Mouse (Mus musculus) B cell, adult 2 months (primary cell): ENCODE measurements at regions not wholly inside any gene's neighbourhood (a gene's known extent, or its start where the extent isn't known, plus 50 kb on each side); places are given as distances from the start of the nearest gene placed in this dataset.
"Not testable (repeated sequence)": the region's sequence is repeated elsewhere in the genome, so short reads cannot be mapped to it uniquely, and the experiment has no call there.

Source experiments
- DNase-seq, 2 experiments: peaks; one replicate each; pipeline ENCODE4 v3.0.0; 2022

DNA sequence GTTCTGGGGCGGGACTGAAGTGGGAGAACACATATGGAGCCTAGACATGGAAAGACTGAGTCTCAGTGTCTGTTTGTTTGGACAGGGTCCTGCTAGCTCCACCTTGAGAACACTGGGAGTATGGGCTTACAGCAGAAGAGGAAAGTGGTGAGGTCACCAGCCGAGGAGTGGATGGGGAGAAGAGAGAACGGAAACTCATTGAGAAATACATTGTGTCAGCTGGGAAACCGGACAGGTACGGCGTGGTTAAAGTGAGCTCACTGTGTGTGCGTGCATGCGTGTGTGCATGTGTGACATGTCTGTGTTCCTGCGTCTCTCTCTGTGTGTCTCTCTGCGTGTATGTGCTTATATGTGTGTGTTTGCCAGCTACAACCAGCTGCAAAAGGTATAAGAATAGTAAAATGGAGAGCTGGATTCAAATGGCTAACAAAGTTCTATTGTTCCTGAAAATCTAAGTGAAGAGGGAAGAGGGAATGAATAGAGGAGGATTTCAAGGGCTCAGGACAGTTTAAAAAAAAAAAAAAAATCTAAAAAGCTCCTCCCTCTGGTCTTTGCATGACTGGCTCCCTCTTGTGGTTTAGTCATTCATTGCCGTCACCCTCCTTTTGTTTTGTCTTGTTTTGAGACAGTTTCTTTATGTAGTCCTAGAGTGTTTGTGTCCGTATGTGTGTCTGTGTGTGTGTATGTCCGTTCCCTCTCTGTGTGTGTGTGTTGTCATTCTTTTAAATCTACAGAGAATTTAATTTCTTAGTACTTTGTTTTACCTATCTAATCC lies 52.0 kb upstream of the Ak4 start:
- peak; percentile 63 to 71 for DNase-seq

DNA sequence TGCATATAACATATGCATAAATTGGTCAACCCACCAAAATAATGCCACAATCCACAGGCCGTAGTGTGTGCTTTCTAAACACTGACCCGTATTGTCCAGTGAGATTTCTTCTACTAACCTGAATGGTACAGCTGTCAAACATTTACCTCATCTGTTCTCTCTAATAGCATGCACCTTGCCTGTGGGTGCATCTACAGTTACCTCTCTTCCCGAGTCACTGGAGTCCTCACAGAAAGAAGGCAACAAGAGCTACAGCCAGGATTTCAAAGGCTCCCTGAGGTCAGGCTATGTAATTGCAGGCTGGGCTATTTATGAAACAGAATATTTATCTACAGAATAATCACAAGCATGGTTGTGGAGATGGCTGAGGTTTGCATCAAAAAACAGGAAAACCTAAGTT lies 53.8 kb upstream of the Ak4 start:
- DNase-seq = no peak

DNA sequence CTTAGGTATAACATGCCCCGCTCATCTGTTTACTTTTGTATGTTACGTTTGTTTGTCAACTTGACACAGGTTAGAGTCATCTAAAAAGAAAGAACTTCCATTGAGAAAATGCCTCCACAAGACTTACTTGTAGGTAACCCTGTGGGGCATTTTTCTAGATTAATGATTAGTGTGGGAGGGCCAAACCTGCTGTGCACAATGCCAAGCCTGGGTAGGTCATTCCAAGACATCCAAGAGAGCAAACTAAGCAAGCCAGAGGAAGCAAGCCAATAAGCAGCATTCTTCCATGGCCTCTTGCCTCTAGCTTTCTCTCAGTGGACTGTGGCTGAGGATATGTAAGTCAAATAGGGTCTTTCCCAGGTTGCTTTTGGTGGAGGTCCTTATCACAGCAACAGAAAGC lies 54.4 kb upstream of the Ak4 start:
- DNase-seq = no peak

DNA sequence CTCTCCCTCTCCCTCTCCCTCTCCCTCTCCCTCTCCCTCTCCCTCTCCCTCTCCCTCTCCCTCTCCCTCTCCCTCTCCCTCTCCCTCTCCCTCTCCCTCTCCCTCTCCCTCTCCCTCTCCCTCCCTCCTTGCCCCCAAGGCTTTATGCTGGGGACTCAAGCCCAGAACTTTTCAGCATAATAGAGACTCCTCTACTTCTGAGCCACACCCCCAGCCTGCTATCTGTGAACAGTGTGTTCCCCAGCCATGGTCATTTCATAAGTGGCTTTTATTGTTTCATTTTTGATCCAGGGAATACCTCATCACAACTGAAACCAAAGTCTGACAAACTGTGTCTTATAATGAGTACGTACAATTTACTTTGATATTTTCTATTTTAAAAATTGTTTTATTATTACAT lies 55.8 kb upstream of the Ak4 start:
- not testable (repeated sequence) for DNase-seq

DNA sequence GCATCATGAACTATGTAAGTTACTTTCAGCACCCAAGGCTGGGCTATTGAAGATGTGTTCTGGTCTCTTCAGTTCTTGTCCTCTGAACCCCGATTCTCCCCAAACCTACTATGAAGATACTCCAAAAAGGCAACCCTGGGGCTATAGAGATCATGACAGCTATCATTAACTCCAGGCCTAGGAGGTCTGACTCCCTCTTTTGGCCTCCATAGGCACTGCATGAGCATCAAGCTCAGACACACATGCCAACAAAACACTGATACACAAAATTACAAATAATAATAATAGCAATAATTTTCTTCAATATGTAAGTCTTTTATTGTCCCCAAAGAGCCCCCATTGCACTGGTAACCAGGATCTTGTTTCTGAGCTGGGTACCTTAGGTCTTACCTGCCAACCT lies 57.3 kb upstream of the Ak4 start:
- DNase-seq = peak; percentile 36 to 40

DNA sequence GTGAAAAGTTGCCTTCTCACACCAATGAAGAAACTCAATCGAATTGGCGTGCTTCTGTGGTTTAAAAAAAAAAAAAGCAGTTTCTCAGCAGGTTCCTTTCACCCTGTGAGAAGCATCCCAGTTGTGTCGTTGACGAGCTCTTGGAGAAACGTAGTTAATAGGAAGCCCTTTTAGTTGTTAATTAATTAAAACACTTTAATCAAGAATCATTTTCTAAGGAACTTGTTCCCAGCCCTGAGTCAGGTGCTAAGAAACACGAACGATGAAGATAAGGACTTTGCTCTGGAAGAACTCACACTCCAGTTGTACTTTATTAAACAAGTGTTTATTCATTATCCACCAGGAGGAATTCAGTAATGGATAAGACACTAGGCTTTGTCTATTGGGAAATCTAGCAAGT lies 58.8 kb upstream of the Ak4 start:
- DNase-seq = no peak

DNA sequence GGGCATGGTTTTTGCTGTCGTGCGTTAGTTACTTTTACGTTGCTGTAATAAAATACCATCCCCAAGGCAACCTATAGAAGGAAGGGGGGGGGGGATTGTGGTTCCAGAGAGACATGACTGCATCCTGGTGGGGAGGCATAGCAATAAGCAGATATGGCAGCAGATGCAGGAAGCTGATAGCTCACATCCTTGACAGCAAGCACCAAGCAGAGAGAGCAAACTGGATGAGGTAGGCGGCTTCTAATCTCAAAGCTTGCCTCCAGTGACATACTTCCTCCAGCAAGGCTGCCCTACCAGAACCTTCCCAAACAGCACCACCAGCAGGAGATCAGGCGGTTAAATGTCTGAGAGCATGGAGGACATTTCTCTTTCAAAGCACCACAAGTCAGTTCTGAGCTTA lies 60.0 kb upstream of the Ak4 start:
- no peak for DNase-seq

DNA sequence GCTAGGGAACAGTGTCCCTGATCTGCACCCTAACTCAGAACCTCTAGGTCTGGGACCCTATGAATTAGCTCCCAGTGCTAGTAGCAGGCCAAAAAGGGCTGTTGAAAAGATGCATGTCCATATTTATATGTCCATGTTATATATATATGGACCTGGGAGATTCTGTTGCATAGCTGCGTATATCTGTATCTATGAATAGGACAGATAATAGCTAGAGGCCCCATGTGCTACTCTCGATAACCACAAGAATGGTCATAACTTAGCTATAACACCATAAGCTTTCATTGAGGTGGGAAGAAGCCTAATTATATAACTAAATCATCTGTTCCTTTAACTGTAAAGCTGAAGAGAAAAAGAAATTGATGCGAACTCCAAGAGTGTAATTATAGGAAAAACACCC lies 60.6 kb upstream of the Ak4 start:
- no peak for DNase-seq

DNA sequence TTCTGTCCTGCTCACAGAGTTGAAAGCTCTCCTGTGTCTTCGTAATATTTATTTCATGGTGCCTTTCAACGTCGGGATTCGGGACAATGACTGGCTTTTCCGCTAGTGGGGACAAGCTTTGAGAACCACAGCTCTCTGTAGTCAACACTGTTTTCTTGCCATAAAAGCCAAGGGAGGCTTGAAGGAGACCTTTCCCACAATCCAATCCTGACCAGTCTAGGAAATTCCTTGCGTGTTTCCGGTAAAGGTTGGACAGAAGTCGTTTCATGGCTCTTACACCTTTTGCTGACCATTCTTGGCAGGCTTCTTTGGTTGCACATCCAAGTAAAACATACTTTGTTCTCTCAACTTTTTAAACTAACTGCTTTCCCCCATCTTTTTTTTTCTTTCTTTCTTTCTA lies 61.2 kb upstream of the Ak4 start:
- DNase-seq = no peak

DNA sequence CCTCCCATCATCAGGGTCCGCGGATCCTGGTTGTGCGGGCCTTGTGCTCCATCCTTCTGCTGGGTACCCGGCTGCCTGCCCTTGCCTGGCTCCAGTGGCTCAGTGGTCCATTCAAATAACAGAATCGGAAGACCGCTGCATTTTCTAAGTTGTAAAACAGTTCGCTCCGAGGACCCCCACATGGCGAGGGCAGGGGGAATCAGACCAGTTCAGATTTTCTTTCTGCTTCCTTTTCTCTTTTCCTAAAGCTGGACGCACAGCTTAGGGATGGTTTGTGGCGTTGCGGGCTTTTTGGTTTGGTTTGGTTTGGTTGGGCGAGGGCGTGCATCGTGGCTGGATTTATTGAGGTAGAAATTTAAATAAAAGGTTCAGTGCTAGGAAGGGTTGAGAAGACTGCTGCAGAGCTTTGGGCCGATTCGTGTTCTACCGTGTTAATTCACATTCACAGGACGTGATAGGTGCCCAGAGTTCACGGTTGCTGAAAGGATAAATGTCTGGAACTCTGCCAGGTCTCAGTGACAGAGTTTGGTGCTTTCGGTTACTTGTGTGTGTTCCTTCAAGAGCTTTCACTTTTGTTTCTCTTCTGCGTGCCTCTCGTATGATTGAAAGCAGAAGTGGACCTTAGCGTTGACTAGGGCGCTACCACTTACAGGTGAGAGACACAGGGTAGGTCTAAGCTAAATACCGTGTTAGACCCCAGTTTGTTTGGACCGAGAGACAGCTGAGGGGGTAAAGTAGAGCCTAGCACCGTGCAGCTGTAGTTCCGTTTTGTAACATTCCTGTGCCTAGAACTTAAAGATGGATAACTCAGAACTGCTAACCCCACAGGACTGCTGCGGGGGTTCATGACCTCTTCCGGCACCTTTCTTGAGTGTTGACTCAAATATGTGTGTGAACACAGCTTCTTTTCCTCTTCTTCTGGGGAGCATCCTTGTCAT lies 61.9 kb upstream of the Ak4 start:
- DNase-seq = peak; percentile 77 to 79

DNA sequence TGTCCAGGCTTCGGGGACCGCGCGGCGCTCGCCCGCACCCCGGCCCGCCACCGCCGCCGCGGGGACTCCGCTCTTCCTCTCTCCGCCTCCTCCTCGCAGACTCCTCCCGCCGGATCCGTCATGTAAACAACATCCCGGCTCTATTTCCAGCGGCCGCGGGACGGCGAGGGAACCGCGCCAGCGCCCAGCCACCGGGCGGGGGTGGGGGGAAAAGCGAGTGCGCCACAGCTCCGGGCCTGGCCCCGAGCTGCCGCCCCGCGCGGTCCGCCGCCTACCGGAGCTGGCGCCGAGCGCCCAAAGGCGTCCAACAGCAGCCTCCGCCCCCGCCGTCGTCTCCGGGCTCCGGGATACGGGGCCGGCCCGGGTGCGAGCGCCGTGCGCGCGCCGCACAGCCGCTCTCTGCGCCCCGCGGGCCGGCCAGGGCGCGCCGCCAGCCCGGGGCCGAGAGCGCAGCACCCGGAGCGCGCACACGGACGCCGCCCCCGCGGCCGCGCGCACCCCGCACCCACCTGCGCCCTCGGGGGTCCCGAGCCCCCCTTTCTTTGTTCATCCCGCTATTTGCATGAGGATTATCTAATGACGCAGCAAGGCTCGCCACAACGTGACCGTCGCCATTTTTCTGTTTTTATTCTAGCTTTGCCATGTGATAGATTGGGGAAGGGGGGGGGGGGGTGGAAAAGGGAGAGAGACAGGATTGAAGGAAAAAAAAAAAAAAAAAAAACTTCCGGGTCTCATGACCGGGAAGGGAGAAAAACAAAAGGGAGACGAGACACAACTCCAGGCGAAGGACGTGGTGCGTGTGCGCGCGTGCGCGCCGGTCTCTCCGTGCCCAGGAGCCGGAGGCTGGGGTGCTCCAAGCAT lies 62.8 kb upstream of the Ak4 start:
- peak; percentile 81 to 83 for DNase-seq

DNA sequence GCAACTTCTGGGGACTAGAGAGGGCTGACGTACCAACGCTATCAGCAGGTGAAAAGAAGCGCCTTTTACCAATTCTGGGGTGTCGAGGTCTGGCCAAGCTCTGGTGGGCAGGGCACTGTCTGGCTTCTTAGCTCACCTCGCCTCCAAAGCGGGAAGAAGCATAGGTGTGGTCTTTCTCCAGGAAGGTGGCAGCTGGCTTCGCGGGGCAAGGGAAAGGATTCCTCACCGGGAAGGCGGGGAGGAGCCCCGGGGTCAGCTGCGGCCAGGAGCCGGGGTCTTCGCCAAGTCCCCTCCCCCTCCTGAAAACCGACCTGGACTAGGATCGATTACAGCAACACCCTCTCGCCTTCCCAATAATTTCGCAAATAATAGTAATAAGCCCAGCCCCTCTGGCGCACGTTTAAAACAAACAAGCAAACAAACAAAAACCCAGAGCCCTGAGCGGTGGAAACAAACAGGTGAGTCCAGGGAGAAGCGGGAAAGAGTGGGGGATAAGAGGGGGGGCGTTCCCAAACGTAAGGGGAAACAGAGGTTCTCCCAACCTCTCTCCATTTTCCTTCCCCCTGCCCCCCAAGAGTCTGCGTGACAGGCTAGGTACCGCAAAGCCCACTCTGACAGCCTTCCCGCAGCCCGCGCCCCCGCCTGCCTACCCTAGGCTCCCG lies 63.5 kb upstream of the Ak4 start:
- peak; percentile 38 to 44 for DNase-seq

DNA sequence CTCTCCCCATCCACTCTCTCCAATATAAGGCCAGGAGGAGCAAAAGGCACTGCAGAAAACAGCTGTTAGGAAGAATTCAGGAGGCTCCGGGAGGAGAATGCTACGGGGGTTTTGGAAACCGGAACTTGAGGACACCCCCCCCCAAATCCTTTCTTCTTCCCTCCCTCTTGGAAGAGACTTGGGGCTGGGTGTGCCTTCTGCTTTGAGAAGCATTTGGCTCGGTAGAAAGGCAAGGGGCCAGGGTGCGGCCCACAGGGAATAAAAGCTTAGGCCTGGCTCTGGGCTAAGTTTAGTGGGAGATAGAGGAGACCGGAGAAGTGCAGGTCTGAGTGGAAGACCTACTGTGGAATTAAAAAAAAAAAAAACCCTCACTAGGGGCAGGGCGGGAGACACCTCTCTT lies 64.1 kb upstream of the Ak4 start:
- no peak for DNase-seq

DNA sequence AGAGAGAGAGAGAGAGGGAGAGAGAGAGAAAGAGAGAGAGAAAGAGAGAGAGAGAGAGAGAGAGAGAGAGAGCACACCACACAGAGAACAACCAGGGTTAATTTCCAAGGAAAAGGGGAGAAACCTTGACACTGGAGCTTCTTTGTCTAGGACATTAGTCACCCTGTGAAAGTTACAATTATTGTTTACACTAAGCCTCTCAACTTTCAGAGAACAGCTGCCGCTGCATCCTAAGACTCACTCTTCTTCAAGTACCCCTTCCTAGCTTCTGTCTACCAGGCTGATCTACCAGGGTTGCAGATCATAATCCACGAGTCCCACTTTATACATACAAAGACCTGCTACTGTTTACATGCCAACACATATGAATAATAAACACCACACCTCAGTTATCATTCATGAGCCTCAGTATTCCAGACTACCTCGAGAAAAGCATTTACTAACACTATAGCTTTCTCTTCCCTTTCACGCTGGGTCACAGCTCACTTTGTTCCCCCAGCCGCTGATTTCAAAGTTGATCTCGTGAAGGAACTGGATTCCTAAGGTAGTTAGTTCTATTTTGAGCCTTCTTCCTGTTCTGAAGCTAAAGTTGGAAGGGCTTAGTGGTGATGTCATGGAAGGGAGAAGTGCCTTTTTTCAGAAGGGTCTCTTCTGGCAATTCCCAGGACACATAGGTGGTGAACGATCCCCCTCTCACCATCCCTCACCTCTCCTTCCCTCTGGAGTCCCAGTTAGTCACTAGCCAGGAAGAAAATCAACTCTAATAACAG lies 64.8 kb upstream of the Ak4 start:
- no peak for DNase-seq

DNA sequence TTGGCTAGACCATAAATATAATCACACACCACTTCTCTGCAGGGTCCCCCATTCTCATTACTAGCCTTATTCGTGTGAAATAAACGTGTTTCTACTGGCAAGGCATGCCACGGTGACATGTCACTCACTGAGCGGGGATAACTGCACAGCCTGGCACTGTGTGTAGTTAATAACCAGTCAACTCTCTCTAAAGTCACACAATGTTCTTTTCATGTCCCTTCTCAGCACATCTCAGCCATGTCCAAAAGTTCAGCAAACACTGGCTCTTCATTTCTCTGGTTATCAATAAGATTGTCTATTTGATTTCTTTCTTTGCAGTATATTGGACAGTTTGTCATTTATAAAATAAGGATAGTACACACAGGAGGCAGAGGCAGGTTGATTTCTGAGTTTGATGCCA lies 66.9 kb upstream of the Ak4 start:
- no peak for DNase-seq

DNA sequence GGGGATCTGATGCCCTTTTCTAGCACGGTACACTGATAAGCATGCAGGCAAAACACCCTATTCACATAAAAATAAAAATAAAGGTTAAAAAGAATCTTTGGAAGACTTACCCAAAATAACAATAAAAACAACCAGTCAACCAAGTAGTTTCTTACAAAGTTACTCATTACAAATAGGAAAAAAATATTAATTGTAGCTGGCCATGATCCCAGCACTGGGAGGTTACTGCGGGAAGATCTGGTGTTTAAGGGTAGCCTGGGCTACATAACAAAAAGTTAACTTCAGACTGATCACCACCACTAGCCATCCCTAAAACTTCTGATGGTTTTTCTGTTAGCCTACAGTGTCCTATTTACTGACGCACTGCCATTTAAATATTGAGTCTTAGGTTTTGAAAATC lies 67.4 kb upstream of the Ak4 start:
- DNase-seq = no peak

DNA sequence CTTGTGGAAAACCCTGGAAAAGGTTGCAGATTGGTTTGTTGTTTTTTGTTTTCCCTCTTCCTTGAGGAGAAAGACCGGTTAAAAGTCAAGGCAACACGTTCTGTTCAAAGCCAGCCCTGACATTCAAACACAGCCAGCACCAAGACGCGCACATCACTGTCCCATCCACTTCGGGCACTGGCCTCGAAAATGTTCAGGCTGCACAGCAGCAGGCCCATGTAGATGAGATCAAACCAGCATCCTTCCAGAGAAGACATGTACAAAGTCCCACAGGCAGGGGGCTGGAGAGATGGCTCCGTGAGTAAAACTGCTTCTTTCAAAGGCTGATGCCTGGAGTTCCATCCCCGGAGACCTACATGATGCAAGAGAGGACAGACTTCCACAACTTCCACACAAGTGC lies 68.4 kb upstream of the Ak4 start:
- no peak for DNase-seq

DNA sequence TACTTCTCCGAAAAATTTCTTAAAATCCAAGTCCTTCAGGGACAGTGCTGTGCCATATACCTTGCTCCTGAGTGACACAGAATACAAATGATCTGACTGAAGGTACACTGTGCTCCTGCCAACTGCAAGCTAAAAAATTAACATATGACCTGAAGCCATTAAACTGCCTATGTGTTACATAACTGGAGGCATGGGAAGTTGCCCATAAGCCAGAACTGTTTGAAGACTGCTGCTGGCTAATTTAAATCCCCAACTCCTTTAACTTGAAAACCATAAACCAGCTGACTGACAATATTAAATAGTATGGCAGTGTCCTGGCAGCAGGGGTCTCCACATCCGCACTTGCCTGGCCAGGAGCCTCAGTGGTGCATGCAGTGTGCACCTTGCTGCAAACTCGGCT lies 68.9 kb upstream of the Ak4 start:
- no peak for DNase-seq

DNA sequence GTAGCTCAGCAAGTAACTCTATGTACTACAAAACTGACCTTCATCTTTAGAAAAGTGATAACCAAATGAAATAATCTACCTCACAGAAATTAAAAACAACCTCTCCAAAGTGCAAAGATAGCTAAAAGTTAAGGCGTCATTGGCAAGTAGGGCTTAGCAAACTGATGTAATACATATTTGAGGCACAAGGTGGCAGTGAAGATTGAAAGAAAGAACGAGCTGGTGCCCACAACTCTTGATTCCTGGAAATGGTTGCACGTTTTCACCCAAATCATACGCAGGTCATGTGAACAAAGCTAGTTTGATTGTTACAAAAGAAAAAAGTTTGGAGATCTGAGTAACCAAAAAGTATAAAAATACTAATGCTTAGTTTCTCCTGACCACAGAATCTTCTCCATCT lies 69.7 kb upstream of the Ak4 start:
- peak; percentile 65 to 73 for DNase-seq

DNA sequence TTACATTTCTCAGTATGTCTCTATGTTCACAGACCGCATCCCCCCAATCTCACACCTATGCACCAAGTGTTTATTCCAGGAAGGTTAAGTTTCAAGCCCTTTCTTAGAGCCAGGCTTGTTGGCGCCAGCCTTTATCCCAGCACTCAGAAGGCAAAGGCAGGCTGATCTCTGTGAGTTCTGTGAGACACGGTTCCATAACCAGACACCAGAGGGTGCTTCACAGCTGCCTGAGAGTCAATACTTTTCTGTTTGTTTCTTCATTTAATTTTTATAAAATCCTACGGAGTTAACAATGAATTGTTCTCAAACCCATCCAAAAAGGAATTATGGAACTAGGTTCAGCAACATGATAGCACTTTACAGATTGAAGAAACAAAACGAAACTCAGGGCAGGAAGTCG lies 71.8 kb upstream of the Ak4 start:
- DNase-seq = no peak

DNA sequence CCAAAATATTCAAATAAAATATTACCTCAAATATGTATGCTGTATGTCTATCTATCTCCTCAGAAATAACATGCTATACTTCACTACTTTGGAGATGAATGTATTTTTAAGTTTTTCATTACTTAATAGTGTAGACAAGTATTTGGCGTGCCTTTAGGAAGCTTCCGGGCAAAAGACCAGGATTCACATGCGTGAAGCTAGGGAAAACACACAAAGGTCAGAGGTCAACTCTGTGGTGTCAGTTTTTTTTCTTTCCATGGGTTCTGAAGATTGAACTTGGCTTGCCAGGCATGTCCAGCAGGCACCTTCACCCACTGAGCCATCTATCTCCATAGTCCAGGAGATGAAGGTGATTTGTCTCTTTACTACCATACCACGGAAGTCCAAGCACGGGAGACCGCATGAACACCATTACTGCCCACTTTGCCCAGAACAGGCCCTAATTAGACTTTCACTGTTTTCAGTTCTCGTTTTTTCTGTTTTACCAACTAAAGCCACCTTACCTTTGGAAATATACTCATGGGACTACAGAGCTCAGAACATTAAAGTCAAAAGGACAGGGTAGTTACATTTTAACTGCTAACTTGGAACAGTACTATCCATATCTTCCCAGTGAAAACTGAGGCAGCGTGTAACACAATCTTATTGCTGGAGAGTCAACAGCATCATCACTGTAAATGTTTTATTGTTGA lies 76.9 kb upstream of the Ak4 start:
- no peak for DNase-seq
